ENCODE assay signal across 23 mouse cellular contexts in genomic region chr1:120042421-120042820, GRCm38 (mm10). TPM values are rescaled to one million over a fixed set of nuclear protein-coding genes. Genes with fewer than 3 reads are reported as not detected.
DNase-seq lines count a peak whose midpoint lies in the region; ATAC-seq and TF ChIP-seq lines count a peak whose summit lies in the region.
"Had no signal": no experiment of that assay in that cellular context is flagged by ENCODE, and none has a peak within 500 bp of the region (broad histone marks: within the 10 kb centered on the region; RNA-seq: fewer than 3 reads in every experiment).

No protein-coding gene starts in this region.

- no peak for TF ChIP-seq CTCF in lung, postnatal 0 days (IDR thresholded peaks at IDR 0.05)

- H3K9ac ChIP-seq in lung, postnatal 0 days (replicated peaks; ENCODE audit: low read depth): no peak overlapping the region
- H3K9ac ChIP-seq: embryonic facial prominence, embryonic 12.5 days; forebrain, embryonic 13.5 days; forebrain, embryonic 15.5 days; forebrain, postnatal 0 days had no signal

- H3K9me3 ChIP-seq in lung, postnatal 0 days (ENCODE audit: low read length): no peaks in the 10 kb centered on the region
- H3K9me3 ChIP-seq: embryonic facial prominence, embryonic 10.5 days; embryonic facial prominence, embryonic 12.5 days; forebrain, embryonic 13.5 days; forebrain, embryonic 15.5 days; G1E had no signal

- H3K4me2 ChIP-seq in lung, postnatal 0 days (replicated peaks; ENCODE audit: low read depth, low read length): no peak overlapping the region
- H3K4me2 ChIP-seq: embryonic facial prominence, embryonic 12.5 days; forebrain, embryonic 13.5 days; forebrain, embryonic 15.5 days had no signal

- H3K27ac ChIP-seq in lung, postnatal 0 days (ENCODE audit: low read length): no peak overlapping the region
- H3K27ac ChIP-seq: embryonic facial prominence, embryonic 10.5 days; embryonic facial prominence, embryonic 12.5 days; forebrain, embryonic 13.5 days; forebrain, embryonic 15.5 days had no signal

- DNase-seq in ES-CJ7 (ENCODE audit: low read depth, low spot score) (peak; percentile 56), R1 (ENCODE audit: low read depth, low spot score) (peak; percentile 30), ZHBTc4 (ENCODE audit: low read depth, low spot score) (peak; percentile 68)
- no peak for DNase-seq in frontal cortex, postnatal 14 days (ENCODE audit: low spot score in 2 of 2)
- no peak for DNase-seq in lung, postnatal 0 days (ENCODE audit: low spot score)
- DNase-seq: adrenal gland, adult 2 months; adrenal gland, postnatal 10 days; adrenal gland, postnatal 25 days; B cell, adult 2 months; cerebellum, adult 11-12 months; cerebellum, adult 2 months; cerebellum, adult 9-10 months; cerebellum, postnatal 10 days; cerebellum, postnatal 25 days; forebrain, postnatal 0 days had no signal

- no peaks in the 10 kb centered on the region for H3K36me3 ChIP-seq in lung, postnatal 0 days (ENCODE audit: insufficient read depth, low read length)
- H3K36me3 ChIP-seq: embryonic facial prominence, embryonic 10.5 days; embryonic facial prominence, embryonic 12.5 days; forebrain, embryonic 15.5 days; G1E had no signal

- WGBS in lung, postnatal 0 days: 76% methylated on average over 8 of the region's 8 CpGs

- H3K4me3 ChIP-seq in lung, postnatal 0 days (ENCODE audit: low read depth, low read length): no peak overlapping the region
- H3K4me3 ChIP-seq: embryonic facial prominence, embryonic 10.5 days; embryonic facial prominence, embryonic 12.5 days; forebrain, embryonic 13.5 days; forebrain, embryonic 15.5 days had no signal

- H3K27me3 ChIP-seq in lung, postnatal 0 days (replicated peaks; ENCODE audit: insufficient read depth, low read length): no peaks in the 10 kb centered on the region
- H3K27me3 ChIP-seq: CH12.LX; embryonic facial prominence, embryonic 12.5 days; forebrain, embryonic 13.5 days; forebrain, embryonic 15.5 days; Patski had no signal

- no peaks in the 10 kb centered on the region; the same call in 1 of the 2 replicates for H3K4me1 ChIP-seq in lung, postnatal 0 days (ENCODE audit: insufficient read depth, low read depth, low read length)
- H3K4me1 ChIP-seq: embryonic facial prominence, embryonic 10.5 days; embryonic facial prominence, embryonic 12.5 days had no signal

- no peak for TF ChIP-seq EP300 in lung, postnatal 0 days (IDR thresholded peaks at IDR 0.05)

- ATAC-seq in lung, postnatal 0 days: no peak
- ATAC-seq: CD4-positive, CD25-positive, alpha-beta regulatory T cell, adult 4 months; forebrain, embryonic 13.5 days; forebrain, embryonic 15.5 days; forebrain, postnatal 0 days; Patski had no signal

RNA-seq across cellular contexts. Expression of gene Tmem37, which starts 31.5 kb away (rescaled TPM):
- 121 and 127 TPM in 2 replicates for polyA plus RNA-seq in lung, postnatal 0 days (2015; fragmentation: Nextera tagmentation; extraction: Ambion mirVana)
- polyA plus RNA-seq: G1E had no signal

RNA-seq across cellular contexts. Expression of gene Sctr, which starts 35.7 kb away (rescaled TPM):
- polyA plus RNA-seq in lung, postnatal 0 days (2015; fragmentation: Nextera tagmentation; extraction: Ambion mirVana): 0.14 TPM in 2 replicates
- polyA plus RNA-seq: G1E had no signal

RNA-seq across cellular contexts. Expression of gene Cfap221, which starts 45.4 kb away (rescaled TPM):
- 0.39 and 1.7 TPM in 2 replicates for polyA plus RNA-seq in lung, postnatal 0 days (2015; fragmentation: Nextera tagmentation; extraction: Ambion mirVana)
- polyA plus RNA-seq: CD4-positive, CD25-positive, alpha-beta regulatory T cell, adult 4 months; embryonic facial prominence, embryonic 10.5 days; forebrain, embryonic 13.5 days; G1E had no signal

Comparison
In these comparisons a context has a peak if more than half of its experiments do, and no peak if none do; other contexts are left out.
1. DNase-seq: peak in ES-CJ7 (single experiment), R1 (single experiment) and ZHBTc4 (single experiment); none in frontal cortex, postnatal 14 days (0 of 2) and lung, postnatal 0 days (single experiment).